Mouse (Mus musculus): ENCODE results near the gene Wnk1. TPM values are rescaled to one million over a fixed set of nuclear protein-coding genes. Genes with fewer than 3 reads are reported as not detected.

Gene Wnk1
- polyA plus RNA-seq, 1 experiment from 2014 or later = 53.9 TPM

MicroRNA genes within 50 kb of the gene (microRNA counts, 519-probe panel; counts per million panel counts)
- microRNA mmu-miR-706 = not detected

Small RNA genes within 50 kb of the gene (microRNA-seq; reads per million reads assigned to microRNA genes)
- gene Mir706 = not detected

Other genes starting within 250 kb of the Wnk1 start
- gene Erc1, start 190.5 kb downstream of the Wnk1 start, polyA plus RNA-seq (2015; fragmentation: Nextera tagmentation; extraction: Ambion mirVana) = 41.8 and 43.2 TPM in 2 replicates
- 29.7 and 30.4 TPM in 2 replicates for gene Rad52, start 136.0 kb downstream of the Wnk1 start, polyA plus RNA-seq (2015; fragmentation: Nextera tagmentation; extraction: Ambion mirVana)
- gene Ninj2, start 54.7 kb upstream of the Wnk1 start, polyA plus RNA-seq (2015; fragmentation: Nextera tagmentation; extraction: Ambion mirVana) = not detected in 2 replicates